Mouse (Mus musculus): ENCODE measurements around the gene Flot1. TPM values are rescaled to one million over a fixed set of nuclear protein-coding genes. Genes with fewer than 3 reads are reported as not detected.
A peak's percentile ranks its signal among the peaks of the same experiment; 100 is the strongest.
"Not testable (repeated sequence)": the region's sequence is repeated elsewhere in the genome, so short reads cannot be mapped to it uniquely, and the experiment has no call there.

Gene Flot1
- total RNA-seq, 2 experiments from 2014 or later = 58.1 to 61.3 TPM

DNA sequence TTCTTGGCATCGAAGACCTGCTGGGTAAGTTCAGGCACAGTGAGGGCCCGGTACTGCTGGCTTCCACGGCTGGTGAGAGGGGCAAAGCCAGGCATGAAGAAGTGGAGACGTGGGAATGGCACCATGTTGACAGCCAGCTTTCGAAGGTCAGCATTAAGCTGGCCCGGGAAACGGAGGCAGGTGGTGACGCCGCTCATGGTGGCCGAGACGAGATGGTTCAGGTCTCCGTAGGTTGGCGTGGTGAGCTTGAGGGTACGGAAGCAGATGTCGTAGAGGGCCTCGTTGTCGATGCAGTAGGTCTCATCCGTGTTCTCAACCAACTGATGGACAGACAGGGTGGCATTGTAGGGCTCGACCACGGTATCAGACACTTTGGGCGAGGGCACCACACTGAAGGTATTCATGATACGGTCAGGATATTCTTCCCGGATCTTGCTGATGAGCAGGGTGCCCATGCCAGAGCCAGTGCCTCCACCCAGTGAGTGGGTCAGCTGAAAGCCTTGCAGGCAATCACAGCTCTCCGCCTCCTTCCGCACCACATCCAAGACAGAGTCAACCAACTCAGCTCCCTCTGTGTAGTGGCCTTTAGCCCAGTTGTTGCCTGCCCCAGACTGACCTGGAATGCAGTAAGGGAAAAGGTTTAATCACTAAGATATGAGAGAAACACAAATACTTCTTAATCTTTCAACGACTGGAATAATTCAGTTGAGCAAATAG is 12.6 kb downstream of the Flot1 start:
- DNase-seq (ENCODE audit: low spot score) = no peak

DNA sequence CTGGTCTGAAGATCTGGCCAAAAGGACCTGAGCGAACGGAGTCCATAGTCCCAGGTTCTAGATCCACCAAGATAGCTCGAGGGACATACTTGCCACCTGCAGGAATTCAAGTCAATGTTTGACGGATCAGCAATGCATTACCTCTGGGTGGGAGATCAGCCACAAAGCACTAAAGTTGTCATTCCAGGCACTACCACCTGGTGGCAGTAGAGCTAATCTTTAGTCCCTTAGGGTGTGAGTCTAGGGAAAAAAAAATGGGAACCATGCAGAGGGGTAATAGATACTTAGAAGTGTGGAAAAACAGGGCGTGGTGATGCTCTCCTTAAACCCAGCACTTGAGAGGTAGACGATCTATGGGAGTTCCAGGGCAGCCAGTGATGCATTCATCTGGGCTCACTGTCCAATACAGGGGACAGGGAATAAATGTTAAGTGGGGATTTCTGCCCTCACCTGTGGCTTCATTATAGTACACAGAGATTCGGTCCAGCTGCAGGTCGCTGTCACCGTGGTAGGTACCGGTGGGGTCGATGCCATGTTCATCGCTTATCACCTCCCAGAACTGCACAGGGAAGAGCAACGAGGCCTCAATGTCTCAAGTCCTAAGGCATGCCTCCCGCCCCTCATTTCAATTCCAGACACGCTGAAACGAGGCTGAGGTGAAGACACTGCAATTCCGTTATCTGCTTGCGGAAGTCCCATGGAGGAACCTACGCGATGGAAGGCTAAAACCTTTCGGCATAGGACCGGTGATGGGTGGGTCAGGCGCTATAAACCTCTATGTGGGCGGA is 13.3 kb downstream of the Flot1 start:
- peak; percentile 86 for DNase-seq (ENCODE audit: low spot score)

DNA sequence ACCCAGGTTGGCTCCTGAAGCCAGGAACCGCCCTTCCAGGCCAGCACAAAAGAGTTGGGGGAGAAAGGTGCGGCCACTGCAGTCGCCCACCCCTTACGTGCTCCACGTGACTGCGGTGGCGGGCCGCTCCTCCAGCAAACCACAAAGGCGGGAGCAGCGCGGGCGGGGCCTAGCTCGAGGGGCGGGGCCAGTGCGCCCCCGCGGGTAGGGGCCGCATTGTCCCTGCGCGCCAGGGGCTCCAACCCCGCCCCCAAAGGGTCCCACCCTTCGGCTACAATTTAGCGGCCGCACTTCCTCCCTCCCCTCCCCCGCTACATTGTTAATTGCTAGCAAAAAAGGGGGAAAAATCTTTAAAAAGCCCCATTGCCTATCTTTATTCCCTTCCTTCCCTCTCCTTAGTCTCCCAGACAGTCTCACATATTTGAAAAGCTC is 14.0 kb downstream of the Flot1 start:
- peak; percentile 82 for DNase-seq (ENCODE audit: low spot score)

DNA sequence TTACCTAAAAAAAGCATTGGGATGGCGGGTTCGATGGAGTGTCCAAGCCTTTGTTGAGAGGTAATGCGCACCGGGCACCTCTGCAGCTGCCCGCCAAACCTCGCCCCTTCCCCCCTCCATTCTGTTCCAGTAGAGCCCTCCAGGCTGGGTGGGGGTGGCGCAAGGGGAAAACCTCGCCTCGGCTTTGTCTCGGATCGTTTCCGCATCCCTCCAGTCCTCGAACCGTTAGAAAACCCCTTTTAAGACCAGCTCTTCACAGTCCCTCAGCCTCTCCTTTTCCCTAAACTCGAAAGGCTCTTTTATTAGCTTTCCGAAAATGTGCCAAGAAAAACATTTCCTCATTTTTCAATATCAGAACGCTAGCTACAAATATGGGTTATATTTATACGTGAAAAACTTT is 14.5 kb downstream of the Flot1 start:
- peak; percentile 30 for DNase-seq (ENCODE audit: low spot score)

DNA sequence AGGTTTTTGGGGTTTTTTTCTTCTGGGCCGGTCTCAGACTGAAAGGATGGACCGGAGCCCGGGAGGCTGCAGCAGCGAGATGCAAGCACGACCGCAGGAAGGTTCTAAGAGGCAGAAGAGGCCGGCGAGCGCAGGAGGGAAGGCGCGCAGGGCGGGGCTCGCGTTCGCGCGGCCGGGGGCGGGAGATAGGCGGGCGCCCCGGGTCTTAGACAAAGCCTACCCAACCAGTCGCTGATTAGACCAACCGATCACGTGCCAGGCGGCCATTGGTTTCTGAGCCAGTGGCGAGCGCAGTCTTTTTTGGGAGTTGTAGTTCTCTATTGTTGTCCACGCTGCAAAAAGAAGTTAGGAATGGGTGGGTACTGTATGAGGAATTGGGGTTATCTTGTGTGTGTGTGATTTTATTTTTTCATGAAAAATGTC is 15.1 kb downstream of the Flot1 start, which contains the start of gene Tubb5:
Gene Tubb5 (minus strand): TSS at position 185 of the 423 bp plus-strand sequence.
- peak; percentile 96 for DNase-seq (ENCODE audit: low spot score)

DNA sequence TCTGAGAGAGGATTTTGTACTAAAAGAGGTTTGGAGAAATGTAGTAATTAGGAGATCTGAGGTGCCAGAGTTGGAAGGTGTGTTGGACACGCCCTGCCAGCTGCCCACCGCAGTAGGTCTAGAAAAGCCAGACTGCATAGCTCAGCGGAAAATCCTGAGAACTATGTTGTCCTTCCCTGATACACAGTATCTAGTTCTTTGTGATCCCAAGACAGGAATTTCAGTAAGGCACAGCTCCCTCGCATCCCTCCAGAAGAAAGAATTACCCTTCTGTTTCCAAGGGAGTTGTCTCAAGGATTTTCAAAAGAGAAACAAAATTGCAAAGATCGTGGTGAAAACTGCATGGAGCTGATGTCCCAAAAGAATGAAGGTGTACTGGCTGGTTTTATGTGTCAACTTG is 15.5 kb downstream of the Flot1 start:
- DNase-seq (ENCODE audit: low spot score) = no peak

DNA sequence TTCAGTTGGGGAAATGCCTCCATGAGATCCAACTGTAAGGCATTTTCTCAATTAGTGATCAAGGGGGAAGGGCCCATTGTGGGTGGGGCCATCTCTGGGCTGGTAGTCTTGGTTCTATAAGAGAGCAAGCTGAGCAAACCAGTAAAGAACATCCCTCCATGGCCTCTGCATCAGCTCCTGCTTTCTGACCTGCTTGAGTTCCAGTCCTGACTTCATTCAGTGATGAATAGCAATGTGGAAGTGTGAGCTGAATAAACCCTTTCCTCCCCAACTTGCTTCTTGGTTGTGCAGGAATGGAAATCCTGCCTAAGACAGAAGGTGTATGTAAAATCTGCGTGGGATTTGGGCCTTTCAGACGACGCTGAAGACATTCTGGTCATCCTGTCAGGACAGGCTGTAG is 16.0 kb downstream of the Flot1 start:
- DNase-seq (ENCODE audit: low spot score) = not testable (repeated sequence)

DNA sequence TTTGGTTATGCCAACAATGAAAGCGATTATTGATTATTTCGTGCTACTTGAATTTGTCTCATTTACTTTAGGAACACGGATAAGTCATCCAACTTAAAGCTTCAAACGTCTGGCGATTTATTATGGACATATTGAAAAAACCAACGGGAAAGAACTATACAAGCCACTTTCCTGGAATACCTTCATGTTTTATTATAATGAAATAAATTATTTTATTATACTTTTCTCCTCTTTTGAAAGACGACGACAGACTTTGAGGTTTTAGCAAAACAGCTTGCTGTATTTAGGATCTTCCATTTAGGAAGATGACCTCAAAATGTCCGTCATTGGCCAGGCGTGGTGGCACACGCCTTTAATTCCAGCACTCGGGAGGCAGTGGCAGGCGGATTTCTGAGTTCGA is 17.5 kb downstream of the Flot1 start:
- DNase-seq (ENCODE audit: low spot score) = no peak

DNA sequence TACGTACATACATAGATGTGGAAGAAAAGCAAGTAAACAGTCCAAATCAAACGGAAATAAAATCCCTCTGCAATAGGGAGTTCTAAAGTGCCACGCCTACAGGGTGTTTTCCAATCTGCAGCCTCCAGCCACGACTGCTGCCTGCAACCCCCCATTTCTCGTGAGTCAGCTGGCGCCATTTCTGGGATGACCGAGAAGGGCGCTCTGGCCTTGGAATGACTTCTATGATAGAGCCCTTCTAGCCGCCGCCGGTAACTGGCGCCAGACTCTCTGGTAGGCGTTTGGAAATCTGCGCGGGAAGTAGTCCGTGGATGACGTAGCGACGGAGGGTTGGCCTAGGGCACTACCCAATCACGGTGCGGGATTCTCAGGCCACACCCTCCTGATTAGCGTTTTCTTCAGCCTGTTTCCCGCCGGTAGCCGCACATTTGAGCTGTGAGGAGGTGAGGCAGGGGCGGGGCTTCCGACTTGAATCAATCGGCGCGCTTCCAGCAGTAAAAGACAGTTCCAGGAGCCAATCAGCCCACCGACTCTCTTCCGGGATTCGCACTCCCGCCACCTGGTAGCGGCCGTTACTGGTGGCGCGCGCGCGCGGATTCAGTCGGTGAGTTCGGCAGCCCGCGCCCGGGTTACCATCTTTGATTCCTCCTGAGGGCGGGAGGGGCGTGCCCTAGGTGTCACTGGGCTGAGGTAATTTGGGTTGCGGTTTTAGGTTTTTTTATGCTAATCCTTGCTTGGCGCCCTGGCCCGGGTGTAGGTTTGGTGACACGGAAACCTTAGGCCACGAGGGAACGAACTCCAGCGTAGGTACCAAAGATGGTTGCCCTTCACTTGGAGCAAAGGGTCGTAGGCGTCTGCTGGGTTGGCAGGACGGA is 18.3 kb downstream of the Flot1 start, which contains the start of gene Mdc1:
Gene Mdc1 (plus strand): TSS at position 440 of the 875 bp plus-strand sequence.
- peak; percentile 100 for DNase-seq (ENCODE audit: low spot score)

DNA sequence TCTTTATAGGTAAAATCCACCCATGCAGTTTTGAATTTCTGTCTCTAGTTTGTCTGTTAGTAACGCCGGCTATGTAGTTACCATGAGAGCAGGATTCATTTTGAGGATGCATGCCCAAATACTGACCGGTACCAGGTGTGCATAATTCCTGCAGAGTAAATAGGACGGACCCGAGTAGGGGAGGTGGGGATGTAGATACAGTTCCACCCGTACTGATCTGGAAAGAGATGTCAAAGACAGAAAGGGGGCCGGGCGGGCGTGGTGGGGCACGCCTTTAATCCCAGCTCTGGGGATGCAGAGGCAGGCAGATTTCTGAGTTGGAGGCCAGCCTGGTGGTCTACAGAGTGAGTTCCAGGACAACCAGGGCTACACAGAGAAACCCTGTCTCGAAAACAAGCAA is 19.0 kb downstream of the Flot1 start:
- DNase-seq (ENCODE audit: low spot score) = no peak

DNA sequence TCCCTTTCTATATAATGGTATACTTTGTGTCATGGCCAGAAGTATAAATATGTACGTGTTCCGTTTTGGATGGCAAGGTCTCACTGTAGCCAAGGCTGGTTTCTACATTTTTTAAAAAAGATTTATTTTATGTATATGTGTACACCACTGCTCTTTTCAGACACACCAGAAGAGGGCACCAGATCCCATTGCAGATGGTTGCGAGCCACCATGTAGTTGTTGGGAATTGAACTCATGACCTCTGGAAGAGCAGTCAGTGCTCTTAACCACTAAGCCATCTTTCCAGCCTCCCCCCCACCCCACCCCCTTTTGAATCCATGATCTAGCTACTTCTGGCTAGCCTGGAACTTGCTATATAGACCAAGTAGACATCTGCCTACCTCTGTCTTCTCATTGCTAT is 20.5 kb downstream of the Flot1 start:
- DNase-seq (ENCODE audit: low spot score) = no peak

DNA sequence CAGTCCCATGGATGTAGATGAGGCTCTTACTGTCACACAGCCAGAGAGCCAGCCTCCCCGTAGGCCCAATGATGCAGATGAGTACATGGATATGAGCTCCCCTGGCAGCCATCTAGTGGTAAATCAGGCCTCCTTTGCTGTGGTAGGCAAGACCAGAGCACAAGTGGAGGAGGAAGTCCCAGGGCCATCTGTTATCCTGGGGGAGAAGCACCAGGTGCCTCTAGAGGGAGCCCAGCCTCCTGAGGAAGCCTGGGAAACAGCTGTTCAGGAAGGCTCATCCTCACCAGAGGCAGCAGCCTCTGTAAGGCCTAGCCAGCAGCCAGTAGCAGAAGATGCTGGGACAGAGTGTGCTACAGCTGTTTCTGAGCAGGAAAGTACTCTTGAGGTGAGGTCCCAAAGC is 25.1 kb downstream of the Flot1 start:
- DNase-seq (ENCODE audit: low spot score) = no peak

DNA sequence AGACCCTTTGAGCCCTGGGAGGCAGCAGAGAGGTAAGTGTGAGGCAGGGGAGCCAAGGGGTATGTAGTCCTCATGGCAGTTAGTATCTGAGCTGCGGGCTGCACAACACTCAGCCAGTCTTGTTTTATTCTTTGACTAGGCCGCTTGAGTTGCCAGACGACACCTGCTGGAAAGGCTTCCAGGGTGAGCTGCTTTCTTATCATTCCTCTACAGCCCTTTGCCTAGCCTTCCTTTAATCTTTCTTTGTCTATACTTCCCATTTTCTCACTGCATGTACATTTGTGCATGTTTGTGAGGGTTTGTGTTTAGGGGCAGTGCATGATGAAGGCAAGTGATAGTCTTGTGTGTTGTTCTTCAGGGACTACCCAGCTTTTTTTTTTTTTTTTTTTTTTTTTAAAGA is 27.9 kb downstream of the Flot1 start:
- no peak for DNase-seq (ENCODE audit: low spot score)

DNA sequence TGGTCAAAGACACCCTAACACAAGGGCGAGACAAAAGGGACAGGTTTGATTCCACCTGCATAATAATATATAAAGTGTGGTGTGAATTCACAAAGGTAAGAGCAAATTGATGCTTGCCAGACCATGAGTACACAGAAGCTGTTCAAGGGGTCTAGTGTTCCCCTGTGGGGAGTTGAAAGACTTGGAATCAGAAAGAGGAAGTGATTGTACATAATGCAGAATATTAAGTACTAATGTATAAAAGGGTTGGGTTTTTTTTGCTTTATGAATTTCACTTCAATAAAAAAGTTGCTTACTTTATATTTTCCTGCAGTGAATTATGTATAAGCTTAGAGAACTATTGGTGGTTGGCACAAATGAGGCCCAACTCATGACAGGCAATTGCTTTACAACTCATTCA is 36.3 kb downstream of the Flot1 start:
- no peak for DNase-seq (ENCODE audit: low spot score)

DNA sequence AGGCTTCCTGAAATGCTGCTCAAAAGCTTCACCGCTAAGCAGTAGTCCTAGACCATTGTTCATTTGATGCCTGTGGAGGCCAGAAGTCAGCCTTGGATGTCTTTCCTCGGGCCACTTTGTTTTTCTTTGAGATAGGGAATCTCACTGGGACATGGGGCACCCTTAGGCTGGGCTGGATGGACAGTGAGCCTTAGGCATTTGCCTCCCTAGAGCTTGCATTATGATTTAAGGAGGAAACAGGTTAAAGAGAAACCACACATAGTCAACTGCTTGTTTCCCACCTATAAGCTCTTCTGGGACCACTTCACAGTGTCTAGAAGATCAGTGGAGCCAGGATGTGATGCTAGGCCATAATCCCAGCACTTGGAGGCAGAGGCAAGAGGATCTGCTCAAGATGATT is 36.8 kb downstream of the Flot1 start:
- DNase-seq (ENCODE audit: low spot score) = no peak

DNA sequence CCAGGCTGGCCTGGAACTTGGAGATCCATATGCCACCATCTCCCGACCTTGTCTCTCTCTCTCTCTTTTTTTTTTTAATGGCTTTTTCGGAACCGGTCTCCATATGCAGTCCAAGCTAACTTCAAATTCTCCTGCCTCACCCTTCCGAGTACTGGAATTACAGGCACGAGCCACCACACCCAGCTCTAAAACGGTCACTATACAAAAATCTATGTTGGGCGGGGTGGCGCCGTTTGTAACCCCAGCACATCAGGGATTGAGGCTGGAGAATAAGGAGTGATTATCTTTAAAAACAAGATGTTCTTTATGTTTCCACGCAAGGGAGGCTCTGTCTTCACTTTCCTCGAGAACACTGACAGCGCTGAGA is 37.8 kb downstream of the Flot1 start:
- DNase-seq (ENCODE audit: low spot score) = no peak

DNA sequence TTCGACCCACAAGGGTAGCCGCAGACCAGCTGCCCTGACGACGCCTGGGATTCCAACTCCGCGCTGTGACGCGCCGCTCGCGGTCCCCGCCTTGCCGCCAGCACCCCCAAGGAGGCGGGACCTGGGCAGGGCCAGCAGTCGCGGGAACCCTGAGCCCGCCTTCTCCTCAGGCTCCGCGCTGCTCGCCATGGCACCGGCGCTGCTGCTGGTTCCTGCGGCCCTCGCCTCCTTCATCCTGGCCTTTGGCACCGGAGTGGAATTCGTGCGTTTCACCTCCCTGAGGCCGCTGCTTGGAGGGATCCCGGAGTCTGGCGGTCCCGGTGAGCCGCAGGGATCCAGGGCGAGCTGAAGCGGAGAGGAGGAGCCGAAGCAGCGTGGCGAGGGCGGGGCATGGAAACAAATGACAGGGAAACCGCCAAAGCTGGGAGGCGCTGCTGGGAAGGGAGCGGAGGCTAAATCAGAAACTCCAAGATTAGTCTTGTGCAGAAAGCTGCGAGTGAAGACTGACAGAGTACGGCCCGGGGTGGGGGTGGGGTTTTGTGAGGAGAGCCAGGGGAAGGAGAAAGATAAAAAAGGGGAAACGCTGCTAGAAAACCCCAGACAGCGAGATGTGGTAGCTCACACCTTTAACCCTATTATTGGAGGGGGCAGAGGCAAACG is 38.3 kb downstream of the Flot1 start, which contains the start of gene Nrm:
Gene Nrm (plus strand): TSS at position 121 of the 660 bp plus-strand sequence.
- peak; percentile 92 for DNase-seq (ENCODE audit: low spot score)

DNA sequence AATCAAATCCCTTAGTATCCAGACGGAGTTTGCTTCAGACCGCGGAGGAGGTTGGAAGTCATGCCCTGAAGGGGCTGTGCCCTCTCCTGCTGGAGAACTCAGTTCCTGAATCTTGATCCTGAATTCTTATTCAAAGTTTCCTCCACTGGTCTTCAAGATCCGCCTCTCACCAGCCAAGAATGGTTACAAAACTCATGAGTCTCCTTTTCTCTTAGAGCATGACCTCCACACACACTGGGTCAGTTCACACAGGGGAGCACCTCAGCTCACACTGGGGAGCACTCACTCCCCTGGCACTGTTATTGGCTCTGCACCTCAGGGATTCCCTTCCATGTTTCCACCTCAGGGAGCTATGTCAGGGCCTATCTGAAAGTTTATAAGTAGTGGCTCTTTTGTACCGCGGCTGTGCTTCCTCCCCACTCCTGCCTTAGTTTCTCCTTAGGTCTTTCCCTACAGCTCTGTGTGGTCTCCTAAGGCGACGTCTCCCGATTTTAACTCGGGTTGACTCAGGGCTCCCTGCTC is 41.9 kb downstream of the Flot1 start:
- no peak for DNase-seq (ENCODE audit: low spot score)

DNA sequence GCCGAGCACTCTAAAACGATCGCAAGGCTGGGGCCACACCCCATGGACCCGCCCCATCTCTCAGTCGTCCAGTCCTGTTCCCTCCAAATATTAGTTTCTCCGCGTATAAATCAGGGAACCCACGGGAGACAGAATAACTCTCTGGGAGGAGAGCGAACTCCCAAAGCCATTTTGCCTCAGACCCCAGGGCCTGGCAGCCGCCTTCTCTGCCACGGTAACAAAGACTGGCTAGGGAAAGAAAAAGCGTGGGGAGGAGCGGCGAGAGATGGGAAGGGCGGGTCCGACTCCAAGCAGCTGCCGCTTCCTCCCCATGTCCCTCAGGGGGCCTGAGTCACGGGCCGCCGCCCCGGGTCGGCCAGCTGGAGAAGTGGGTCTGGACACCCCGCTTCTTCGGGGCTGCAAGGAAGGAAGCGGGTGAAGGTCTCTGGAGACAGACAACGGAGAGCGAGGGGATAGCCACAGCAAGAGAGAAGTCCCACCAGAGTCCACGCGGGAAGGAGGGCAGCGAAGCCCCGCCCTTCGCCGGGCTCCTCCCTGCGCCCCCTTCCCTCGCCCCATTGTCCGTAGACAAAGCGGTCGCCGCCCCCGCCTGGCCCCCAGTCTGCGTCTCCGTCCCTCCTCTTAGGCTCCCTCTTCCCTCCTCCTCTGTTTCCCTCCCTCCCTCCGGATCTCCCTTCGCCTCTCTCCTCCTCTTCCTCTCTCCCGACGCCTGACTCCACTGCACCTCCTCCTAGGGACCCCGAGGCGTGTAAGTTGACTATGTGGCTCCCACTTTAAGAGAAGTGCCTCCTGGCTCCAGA is 42.7 kb downstream of the Flot1 start, which contains the start of gene Ppp1r18:
Gene Ppp1r18 (plus strand): TSS at position 113 of the 800 bp plus-strand sequence.
- DNase-seq (ENCODE audit: low spot score) = peak; percentile 75

DNA sequence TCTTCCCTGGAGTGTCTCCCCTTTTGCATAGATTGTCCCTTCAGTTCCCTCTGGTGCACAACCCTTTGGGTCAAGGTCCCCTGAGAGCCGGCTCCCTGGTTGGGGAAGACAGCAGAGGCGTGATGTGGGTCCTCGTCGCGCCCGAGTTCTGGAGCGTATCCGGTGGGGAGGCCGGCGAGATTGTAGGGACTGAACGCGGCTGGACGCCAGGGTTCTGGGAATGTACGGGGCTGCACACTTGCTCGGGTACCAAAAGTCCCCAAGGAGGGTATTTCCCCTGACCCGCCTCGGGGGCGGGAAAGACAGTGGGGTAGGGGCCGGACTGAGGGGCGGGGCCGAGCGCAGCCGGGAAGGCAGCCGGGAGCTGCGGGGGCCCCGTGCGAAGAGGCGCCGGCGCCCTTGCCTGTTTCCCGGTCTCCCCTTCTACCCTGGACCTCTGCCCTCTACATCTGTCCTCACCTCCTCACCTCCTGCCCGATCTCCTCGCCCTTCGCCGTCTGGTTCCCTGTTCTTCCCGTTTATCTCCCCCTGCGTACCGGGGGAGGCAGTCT is 43.3 kb downstream of the Flot1 start:
- DNase-seq (ENCODE audit: low spot score) = peak; percentile 75

Data from gastrocnemius, adult 18-20 months (tissue).